Mouse (Mus musculus): Measurements from ENCODE around the gene Fnip1.

Fnip1 gene

DNA sequence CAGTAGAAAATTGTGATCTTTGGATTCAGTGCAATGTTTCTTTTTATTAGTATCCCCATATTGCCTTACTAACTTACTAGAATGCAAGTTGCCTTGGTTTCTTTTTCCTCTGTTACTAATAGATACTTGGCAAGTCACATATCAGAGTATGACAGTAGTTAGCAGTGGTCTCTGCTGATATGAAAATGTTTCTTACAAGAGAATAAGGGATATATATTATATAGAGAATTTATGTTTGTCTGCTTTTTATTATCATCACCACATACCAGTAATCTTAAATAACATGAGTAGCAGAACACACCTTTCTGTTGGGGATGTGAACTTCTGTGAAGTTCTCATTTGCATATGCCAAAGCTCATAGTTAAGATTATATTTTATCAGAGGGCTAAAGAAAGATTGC, 104.4 kb downstream of the Fnip1 start:
- DNase-seq (ENCODE audit: low spot score in 2 of 2), result no peak

DNA sequence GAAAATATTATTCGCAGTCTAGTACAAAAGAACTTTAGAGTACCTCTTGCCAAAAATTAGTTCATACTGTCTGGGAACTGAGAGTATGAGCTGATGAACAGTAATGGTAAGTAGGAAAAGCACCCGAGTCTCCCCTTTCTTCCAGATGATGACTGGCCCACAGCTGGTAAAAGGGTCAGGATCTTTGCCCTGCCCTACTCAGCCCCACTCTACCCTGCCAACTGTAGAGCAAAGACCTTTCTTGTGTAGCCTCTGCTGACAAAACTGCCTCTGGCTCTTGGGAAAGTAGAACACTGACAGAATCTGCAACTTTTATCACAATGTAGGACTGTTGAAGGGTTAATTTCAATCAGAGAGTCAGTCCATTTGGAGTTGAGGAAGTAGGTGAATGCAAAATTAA, 117.0 kb downstream of the Fnip1 start:
- DNase-seq (ENCODE audit: low spot score in 2 of 2), result no peak

DNA sequence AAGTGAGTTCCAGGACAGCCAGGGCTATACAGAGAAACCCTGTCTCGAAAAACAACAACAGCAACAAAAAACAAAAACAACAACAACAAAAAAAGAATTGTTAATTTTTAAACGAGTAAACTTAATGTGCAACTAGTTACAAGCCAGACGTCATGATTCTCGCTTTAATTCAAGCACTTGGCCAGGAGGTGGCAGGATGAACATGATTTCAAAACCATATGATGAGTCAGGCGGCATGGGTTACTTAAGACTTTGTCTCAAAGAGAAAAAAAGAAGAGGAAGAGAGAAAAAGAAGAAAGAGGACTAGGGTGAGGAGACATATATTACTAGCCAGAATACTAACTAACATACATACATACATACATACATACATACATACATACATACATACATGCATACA, 124.8 kb downstream of the Fnip1 start:
- no peak for DNase-seq (ENCODE audit: low spot score in 2 of 2)
